Comparison of ENCODE assay signal across 9 mouse cellular contexts in genomic region chr8:61902521-61902920, GRCm38 (mm10). TPM values are rescaled to one million over a fixed set of nuclear protein-coding genes. Genes with fewer than 3 reads are reported as not detected.
DNase-seq lines count a peak whose midpoint lies in the region; ATAC-seq lines count a peak whose summit lies in the region.
"Had no signal": no experiment of that assay in that cellular context is flagged by ENCODE, and none has a peak within 500 bp of the region (broad histone marks: within the 10 kb centered on the region; RNA-seq: fewer than 3 reads in every experiment).

Gene Palld, minus strand, starts transcription at chr8:61902690.

- ATAC-seq in lung, embryonic 15.5 days (ENCODE audit: borderline replicate concordance, extremely low read depth, low FRiP score, low TSS enrichment), result no peak
- ATAC-seq in forebrain, embryonic 16.5 days, result no peak
- no peak for ATAC-seq in neural tube, embryonic 14.5 days (ENCODE audit: low read depth)

- H3K36me3 ChIP-seq in lung, embryonic 15.5 days, result no peaks in the 10 kb centered on the region
- H3K36me3 ChIP-seq in forebrain, embryonic 16.5 days (ENCODE audit: control insufficient read depth, insufficient read depth), result no peaks in the 10 kb centered on the region
- H3K36me3 ChIP-seq in neural tube, embryonic 14.5 days (ENCODE audit: control insufficient read depth, insufficient read depth, low read length), result no peaks in the 10 kb centered on the region
- H3K36me3 ChIP-seq: G1E had no signal

- H3K4me1 ChIP-seq in lung, embryonic 15.5 days, result no peaks in the 10 kb centered on the region
- H3K4me1 ChIP-seq in forebrain, embryonic 16.5 days (replicated peaks; ENCODE audit: control insufficient read depth, insufficient read depth, low read length), result no peaks in the 10 kb centered on the region
- H3K4me1 ChIP-seq in neural tube, embryonic 14.5 days (ENCODE audit: control insufficient read depth, insufficient read depth, low read length), result no peaks in the 10 kb centered on the region

- WGBS in lung, embryonic 15.5 days, result 76% methylated on average over 5 of the region's 5 CpGs
- WGBS in forebrain, embryonic 16.5 days, result 81% methylated on average over 5 of the region's 5 CpGs
- 85% methylated on average over 5 of the region's 5 CpGs for WGBS in neural tube, embryonic 14.5 days

- H3K27me3 ChIP-seq in lung, embryonic 15.5 days, result no peaks in the 10 kb centered on the region
- H3K27me3 ChIP-seq in forebrain, embryonic 16.5 days (replicated peaks; ENCODE audit: control insufficient read depth, insufficient read depth, low read length), result no peaks in the 10 kb centered on the region
- no peaks in the 10 kb centered on the region for H3K27me3 ChIP-seq in neural tube, embryonic 14.5 days (ENCODE audit: control insufficient read depth, insufficient read depth, low read length)

- H3K4me3 ChIP-seq in lung, embryonic 15.5 days, result no peak within 1 kb of the TSS
- H3K4me3 ChIP-seq in forebrain, embryonic 16.5 days (replicated peaks; ENCODE audit: low read length), result no peak within 1 kb of the TSS
- H3K4me3 ChIP-seq in neural tube, embryonic 14.5 days (ENCODE audit: low read depth, low read length), result no peak within 1 kb of the TSS

- DNase-seq in lung, postnatal 14 days, result no peak
- DNase-seq in heart, postnatal 4 days, result peak; percentile 51
- no peak for DNase-seq in left cerebral cortex, adult 11 months (ENCODE audit: low spot score)
- no peak for DNase-seq in layer of hippocampus, postnatal 25 days (ENCODE audit: extremely low spot score in 1 of 2, low spot score in 1 of 2)
- no peak for DNase-seq in cerebellum, adult 9-11 months

- no peak within 1 kb of the TSS for H3K9ac ChIP-seq in lung, embryonic 15.5 days
- H3K9ac ChIP-seq in forebrain, embryonic 16.5 days (replicated peaks; ENCODE audit: low read depth, low read length), result no peak within 1 kb of the TSS
- H3K9ac ChIP-seq in neural tube, embryonic 14.5 days (replicated peaks; ENCODE audit: low read depth, low read length), result no peak within 1 kb of the TSS

- H3K27ac ChIP-seq in lung, embryonic 15.5 days, result no peak within 1 kb of the TSS
- no peak within 1 kb of the TSS for H3K27ac ChIP-seq in forebrain, embryonic 16.5 days (ENCODE audit: low read length)
- H3K27ac ChIP-seq in neural tube, embryonic 14.5 days (ENCODE audit: low read depth, low read length), result no peak within 1 kb of the TSS

- H3K4me2 ChIP-seq in lung, embryonic 15.5 days, result no peak within 1 kb of the TSS
- H3K4me2 ChIP-seq in forebrain, embryonic 16.5 days (ENCODE audit: low read length), result no peak within 1 kb of the TSS
- H3K4me2 ChIP-seq in neural tube, embryonic 14.5 days (ENCODE audit: low read depth, low read length), result no peak within 1 kb of the TSS

- no peaks in the 10 kb centered on the region for H3K9me3 ChIP-seq in lung, embryonic 15.5 days
- H3K9me3 ChIP-seq in forebrain, embryonic 16.5 days (ENCODE audit: control insufficient read depth, low read length), result no peaks in the 10 kb centered on the region
- no peaks in the 10 kb centered on the region for H3K9me3 ChIP-seq in neural tube, embryonic 14.5 days (ENCODE audit: control insufficient read depth, low read length)
- H3K9me3 ChIP-seq: G1E had no signal

RNA-seq across cellular contexts. Expression of gene Palld, which starts in this region (rescaled TPM):
- polyA plus RNA-seq in lung, embryonic 15.5 days (2015; fragmentation: Nextera tagmentation; extraction: Ambion mirVana), result 93.5 and 96.5 TPM in 2 replicates
- 16.5 and 16.8 TPM in 2 replicates for polyA plus RNA-seq in forebrain, embryonic 16.5 days (2015; fragmentation: Nextera tagmentation; extraction: Ambion mirVana)
- 100 to 1,000 TPM; 311 to 316 TPM for total RNA-seq in heart, postnatal 4 days (2021)
- 11.1 and 17.3 TPM in 2 replicates for polyA plus RNA-seq in neural tube, embryonic 14.5 days (2014; fragmentation: Nextera tagmentation; extraction: Ambion mirVana)
- total RNA-seq in layer of hippocampus, postnatal 25 days (2021), result 1 to 10 TPM; 5.6 to 5.8 TPM
- polyA plus RNA-seq: G1E had no signal

Comparison
In these comparisons a context has a peak if more than half of its experiments do, and no peak if none do; other contexts are left out.
1. RNA of gene Palld (total RNA-seq): 311 to 316 TPM in heart, postnatal 4 days; 5.6 to 5.8 TPM in layer of hippocampus, postnatal 25 days; every median in the first group is over 10 times any median in the second.